ENCODE assay signal across 9 mouse cellular contexts in genomic region chr10:59667377-59667776, GRCm38 (mm10). TPM values are rescaled to one million over a fixed set of nuclear protein-coding genes. Genes with fewer than 3 reads are reported as not detected.
DNase-seq lines count a peak whose midpoint lies in the region; ATAC-seq lines count a peak whose summit lies in the region.
"Had no signal": no experiment of that assay in that cellular context is flagged by ENCODE, and none has a peak within 500 bp of the region (broad histone marks: within the 10 kb centered on the region; RNA-seq: fewer than 3 reads in every experiment).

No protein-coding gene starts in this region.

- no peaks in the 10 kb centered on the region for H3K9me3 ChIP-seq in hindbrain, embryonic 14.5 days (ENCODE audit: control insufficient read depth, low read length)
- no peaks in the 10 kb centered on the region for H3K9me3 ChIP-seq in hindbrain, embryonic 13.5 days

- H3K27me3 ChIP-seq in hindbrain, embryonic 14.5 days (ENCODE audit: control insufficient read depth, insufficient read depth, low read length) = no peaks in the 10 kb centered on the region
- no peaks in the 10 kb centered on the region for H3K27me3 ChIP-seq in hindbrain, embryonic 13.5 days

- H3K27ac ChIP-seq in hindbrain, embryonic 14.5 days = no peak overlapping the region
- no peak overlapping the region for H3K27ac ChIP-seq in hindbrain, embryonic 13.5 days

- peak; percentile 27; the same call in 1 of the 2 replicates for ATAC-seq in hindbrain, embryonic 14.5 days (ENCODE audit: low FRiP score)
- ATAC-seq in hindbrain, embryonic 13.5 days (ENCODE audit: low FRiP score) = no peak

- 60% methylated on average over 6 of the region's 6 CpGs for WGBS in hindbrain, embryonic 14.5 days
- 68% methylated on average over 6 of the region's 6 CpGs for WGBS in hindbrain, embryonic 13.5 days

- DNase-seq in hindbrain, embryonic 14.5 days (ENCODE audit: low spot score) = peak; percentile 27
- DNase-seq in NIH3T3 (ENCODE audit: low read depth) = peak; percentile 86
- DNase-seq in cerebellum, postnatal 10 days = peak; percentile 72 to 81
- peak; percentile 49 to 58 for DNase-seq in kidney, postnatal 25 days
- DNase-seq in ovary, postnatal 36 days (ENCODE audit: low spot score) = peak; percentile 16
- no peak for DNase-seq in embryo, embryonic 11 days
- no peak for DNase-seq in spleen, postnatal 10 days (ENCODE audit: low spot score in 2 of 2)

- H3K9ac ChIP-seq in hindbrain, embryonic 14.5 days = no peak overlapping the region
- no peak overlapping the region for H3K9ac ChIP-seq in hindbrain, embryonic 13.5 days

- no peak overlapping the region for H3K4me2 ChIP-seq in hindbrain, embryonic 14.5 days (replicated peaks)
- H3K4me2 ChIP-seq in hindbrain, embryonic 13.5 days = no peak overlapping the region

- no peak overlapping the region for H3K4me3 ChIP-seq in hindbrain, embryonic 14.5 days (replicated peaks; ENCODE audit: low read length)
- no peak overlapping the region for H3K4me3 ChIP-seq in hindbrain, embryonic 13.5 days

- H3K36me3 ChIP-seq in hindbrain, embryonic 14.5 days (replicated peaks; ENCODE audit: control insufficient read depth, insufficient read depth) = no peaks in the 10 kb centered on the region
- no peaks in the 10 kb centered on the region for H3K36me3 ChIP-seq in hindbrain, embryonic 13.5 days

- no peaks in the 10 kb centered on the region for H3K4me1 ChIP-seq in hindbrain, embryonic 14.5 days (replicated peaks; ENCODE audit: control insufficient read depth, insufficient read depth, low read length)
- H3K4me1 ChIP-seq in hindbrain, embryonic 13.5 days (replicated peaks) = no peaks in the 10 kb centered on the region

RNA-seq across cellular contexts. Expression of gene Micu1, which starts 34.9 kb away (rescaled TPM):
- 74.9 and 75.2 TPM in 2 replicates for polyA plus RNA-seq in hindbrain, embryonic 14.5 days (2014; fragmentation: Nextera tagmentation; extraction: Ambion mirVana)
- polyA plus RNA-seq in hindbrain, embryonic 13.5 days (2015; fragmentation: Nextera tagmentation; extraction: Ambion mirVana) = 73.3 and 78.0 TPM in 2 replicates

RNA-seq across cellular contexts. Expression of gene Mcu, which starts 50.9 kb away (rescaled TPM):
- 33.0 and 37.3 TPM in 2 replicates for polyA plus RNA-seq in hindbrain, embryonic 14.5 days (2014; fragmentation: Nextera tagmentation; extraction: Ambion mirVana)
- 24.9 and 27.0 TPM in 2 replicates for polyA plus RNA-seq in hindbrain, embryonic 13.5 days (2015; fragmentation: Nextera tagmentation; extraction: Ambion mirVana)

RNA-seq across cellular contexts. Expression of gene Gm10322, which starts 51.5 kb away (rescaled TPM):
- not detected in 2 replicates for polyA plus RNA-seq in hindbrain, embryonic 14.5 days (2014; fragmentation: Nextera tagmentation; extraction: Ambion mirVana)
- polyA plus RNA-seq in hindbrain, embryonic 13.5 days (2015; fragmentation: Nextera tagmentation; extraction: Ambion mirVana) = 0.64 TPM in 1 of 2 replicates, not detected in the other
- polyA plus RNA-seq: neural tube, embryonic 14.5 days had no signal

Comparison
In these comparisons a context has a peak if more than half of its experiments do, and no peak if none do; other contexts are left out.
1. DNase-seq: peak in hindbrain, embryonic 14.5 days (single experiment), NIH3T3 (single experiment), cerebellum, postnatal 10 days (2 of 2), kidney, postnatal 25 days (2 of 2) and ovary, postnatal 36 days (single experiment); none in embryo, embryonic 11 days (single experiment) and spleen, postnatal 10 days (0 of 2).